Mouse (Mus musculus): ENCODE results near the gene Auh.

Auh gene

GRCm38 (mm10) chr13:52800091-52800490 is 129.4 kb downstream of the Auh start:
- no peak for DNase-seq (ENCODE audit: low spot score in 2 of 2)

DNA sequence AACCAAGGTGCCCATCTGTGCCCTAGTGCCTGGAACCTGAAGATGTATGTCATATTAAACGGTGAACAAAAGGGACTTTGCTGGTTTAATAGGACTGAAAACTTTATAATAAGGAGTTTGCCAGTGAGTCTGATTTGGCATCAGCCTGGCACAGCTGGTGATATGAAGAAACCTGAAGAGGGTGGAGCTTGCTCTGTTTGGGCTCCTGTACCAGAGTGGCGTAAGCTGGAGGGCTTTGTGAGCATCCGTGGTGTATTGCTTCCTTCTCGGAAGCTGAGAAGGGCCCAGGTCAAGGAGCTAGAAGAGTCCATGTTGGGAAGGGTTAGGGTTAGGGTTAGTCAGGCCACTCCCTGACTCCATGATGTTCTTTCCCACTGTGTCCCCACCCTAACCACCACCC is 135.2 kb downstream of the Auh start:
- DNase-seq (ENCODE audit: low spot score in 2 of 2), result no peak

GRCm38 (mm10) chr13:52793434-52793989 is 136.0 kb downstream of the Auh start:
- no peak for DNase-seq (ENCODE audit: low spot score in 2 of 2)

- no peak for DNase-seq (ENCODE audit: low spot score in 2 of 2)
Measured at GRCm38 (mm10) chr13:52792242-52792844, 137.1 kb downstream of the Auh start.

DNA sequence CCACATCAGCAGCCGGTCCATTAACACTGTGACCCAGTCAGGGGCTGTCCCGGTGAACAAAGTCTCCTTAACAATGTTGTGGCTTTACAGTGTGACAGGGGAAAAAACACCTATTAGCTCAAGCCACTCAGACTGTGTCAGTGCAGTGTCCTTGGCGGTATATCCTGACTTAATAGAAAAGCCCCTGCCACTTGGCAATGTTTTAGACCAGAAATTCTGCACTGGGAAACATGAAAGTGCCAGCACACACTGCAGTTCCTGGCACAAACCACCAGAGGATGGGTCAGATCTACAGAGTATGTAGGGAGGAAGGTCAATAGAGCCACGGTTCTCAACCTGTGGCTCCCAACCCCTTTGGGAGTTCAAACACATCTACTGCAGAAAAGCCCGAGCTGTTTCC is 138.6 kb downstream of the Auh start:
- no peak for DNase-seq (ENCODE audit: low spot score in 2 of 2)

All from frontal cortex, postnatal 25 days (tissue).